Mouse (Mus musculus): ENCODE measurements around the gene Dhrs2. TPM values are rescaled to one million over a fixed set of nuclear protein-coding genes. Genes with fewer than 3 reads are reported as not detected.

The Dhrs2 gene
- polyA plus RNA-seq, 3 experiments from 2014 or later, result not detected

DNA sequence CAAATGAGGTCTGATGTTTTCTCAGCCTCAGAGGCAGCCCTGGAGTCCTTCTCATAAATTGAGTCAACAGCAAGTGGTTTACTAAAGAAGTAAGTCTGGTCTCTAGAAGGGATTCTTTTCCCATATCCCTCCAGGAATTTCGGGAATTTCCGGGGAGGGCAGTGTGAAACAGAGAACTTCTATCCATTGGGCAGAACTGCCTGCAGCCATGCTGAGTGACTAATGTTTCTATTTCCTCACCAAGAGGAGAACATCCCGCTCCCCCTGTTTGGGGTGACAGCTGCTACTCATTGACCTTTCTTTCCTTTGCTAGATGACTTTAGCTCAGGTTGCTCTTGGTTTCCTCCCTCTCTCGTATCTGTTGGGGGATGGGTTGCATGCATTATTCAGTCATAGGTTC, 31.8 kb downstream of the Dhrs2 start:
- ATAC-seq, result no peak

DNA sequence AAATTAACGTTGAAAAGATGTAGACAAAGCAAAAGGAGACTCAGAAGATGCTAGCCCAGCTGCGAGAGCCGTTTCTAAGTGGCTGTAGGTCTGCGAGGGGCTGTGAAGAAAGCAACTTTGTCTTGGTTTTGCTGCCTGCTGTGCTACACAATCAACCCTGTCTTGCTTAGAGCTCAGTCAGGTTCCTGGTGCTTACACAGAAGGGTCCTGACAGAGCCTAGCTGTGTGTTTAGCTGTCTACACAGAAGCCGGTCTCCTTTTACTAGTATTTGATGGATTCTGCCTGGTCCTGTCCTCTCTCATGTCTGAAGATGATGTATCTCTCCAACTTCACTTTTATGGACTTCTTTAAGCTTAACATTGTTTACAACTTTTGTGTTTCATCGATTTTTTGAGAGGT, 33.6 kb downstream of the Dhrs2 start:
- no peak for ATAC-seq

DNA sequence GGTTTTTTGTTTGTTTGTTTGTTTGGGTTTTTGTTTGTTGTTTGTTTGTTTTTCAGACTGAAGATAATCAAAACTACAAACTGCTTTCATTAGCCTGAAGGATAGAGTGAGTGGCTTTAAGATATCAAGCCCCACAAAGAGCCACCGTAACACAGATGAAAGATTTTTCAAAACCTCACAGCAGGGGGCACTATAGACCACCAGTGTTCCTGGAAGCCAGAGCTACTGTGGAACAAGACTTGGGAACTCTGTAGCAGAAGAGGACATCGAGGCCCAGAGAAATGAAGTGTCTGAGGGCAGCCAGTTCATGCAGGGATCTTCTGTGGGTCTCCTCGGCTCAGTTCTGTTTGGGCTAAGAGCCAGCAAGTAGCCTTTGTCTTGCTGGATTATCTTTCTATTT, 49.4 kb downstream of the Dhrs2 start:
- no peak for ATAC-seq

DNA sequence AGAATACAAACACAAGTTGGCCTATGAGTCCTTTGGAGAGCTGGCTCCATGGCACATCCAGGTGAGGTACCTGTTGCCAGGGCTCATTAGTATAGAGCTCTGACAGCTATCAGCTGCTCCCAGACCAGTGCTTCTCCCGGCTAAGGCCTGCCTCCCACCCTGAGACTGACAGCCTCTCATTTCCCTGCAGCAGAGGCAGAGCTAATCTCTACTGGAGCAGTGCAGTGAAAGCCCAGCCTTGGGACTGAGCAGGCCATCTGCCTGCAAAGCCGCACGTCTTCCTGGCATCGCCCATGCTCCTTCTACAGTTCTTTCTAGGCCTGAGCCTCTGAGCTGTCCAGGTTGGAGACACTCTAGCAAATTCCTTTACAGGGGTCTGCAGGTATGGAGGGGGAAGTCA, 51.2 kb downstream of the Dhrs2 start:
- ATAC-seq, result no peak

GRCm38 (mm10) chr14:55274810-55275209, 53.0 kb downstream of the Dhrs2 start:
- no peak for ATAC-seq

- no peak for ATAC-seq
Measured at GRCm38 (mm10) chr14:55279322-55280069, 57.7 kb downstream of the Dhrs2 start.

Other genes starting within 250 kb of the Dhrs2 start
- gene Gm17428, start 245.1 kb upstream of the Dhrs2 start, polyA plus RNA-seq (2017; shearing (Covaris generic)), result not detected
- not detected for gene Myh7, start 227.4 kb upstream of the Dhrs2 start, polyA plus RNA-seq (2017; shearing (Covaris generic))
- gene Ngdn, start 206.6 kb upstream of the Dhrs2 start, polyA plus RNA-seq (2017; shearing (Covaris generic)), result 100 to 1,000 TPM; 177 to 182 (median 181) TPM
- 1 to 10 TPM; 4.1 to 4.9 (median 4.2) TPM for gene Zfhx2, start 129.7 kb upstream of the Dhrs2 start, polyA plus RNA-seq (2017; shearing (Covaris generic))
- gene Thtpa, start 127.2 kb upstream of the Dhrs2 start, polyA plus RNA-seq (2017; shearing (Covaris generic)), result 10 to 100 TPM in 1 of 3 experiments, 1 to 10 TPM in 2; 7.8 to 12.1 (median 9.3) TPM
- gene Ap1g2, start 115.4 kb upstream of the Dhrs2 start, polyA plus RNA-seq (2017; shearing (Covaris generic)), result 100 to 1,000 TPM; 103 to 111 (median 110) TPM
- gene Jph4, start 105.1 kb upstream of the Dhrs2 start, polyA plus RNA-seq (2017; shearing (Covaris generic)), result not detected